Mouse (Mus musculus): ENCODE measurements around the gene Rab43.

DNA sequence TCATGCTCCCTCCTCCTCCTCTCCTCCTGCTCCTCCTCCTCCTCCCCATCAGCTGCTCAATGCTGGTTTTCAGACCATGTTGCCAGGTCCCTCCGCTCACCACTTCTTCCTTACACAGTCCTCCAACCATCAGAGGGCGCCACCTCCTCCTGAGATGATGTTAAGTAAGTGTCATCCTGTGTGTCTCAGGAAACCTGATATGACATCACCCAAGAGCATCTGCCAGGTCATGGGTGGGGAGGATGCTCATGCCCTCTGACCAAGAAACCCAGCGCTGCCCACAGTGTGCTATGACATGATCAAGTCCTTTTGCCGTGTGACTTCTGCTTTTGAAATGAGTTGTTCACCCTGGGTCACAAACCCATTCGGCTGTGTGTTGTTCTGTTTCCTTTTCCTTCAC lies 69.2 kb downstream of the Rab43 start:
- TF ChIP-seq EP300 (IDR thresholded peaks at IDR 0.05; ENCODE audit: low read depth in 1 of 2, low read length in 2 of 2) (no peak), CTCF (IDR thresholded peaks at IDR 0.05 in 2 of 3, conservative IDR thresholded peaks at IDR 0.05 in 1 of 3; ENCODE audit: control insufficient read depth in 1 of 3, insufficient read depth in 1 of 3, low read depth in 2 of 3, low read length in 3 of 3, poor library complexity in 1 of 3, severe bottlenecking in 1 of 3) (peak; percentile 37 to 59 (median 52)), NRF1 (IDR thresholded peaks at IDR 0.05; ENCODE audit: insufficient read depth, low read depth, low read length, poor library complexity, severe bottlenecking) (no peak), POLR2A (IDR thresholded peaks at IDR 0.05; ENCODE audit: control insufficient read depth in 1 of 2, insufficient read depth in 1 of 2, low read depth in 1 of 2, low read length in 2 of 2, poor library complexity in 1 of 2) (no peak), E2F4 (IDR thresholded peaks at IDR 0.05; ENCODE audit: borderline replicate concordance, low read depth, low read length) (no peak), SIN3A (IDR thresholded peaks at IDR 0.05; ENCODE audit: low read length) (no peak), ZMIZ1 (IDR thresholded peaks at IDR 0.05; ENCODE audit: low read depth, low read length) (no peak), JUND (IDR thresholded peaks at IDR 0.05; ENCODE audit: low read depth, low read length) (no peak)

All from MEL (cell line).